Mouse (Mus musculus): ENCODE measurements around the gene Zswim4.

- TF ChIP-seq CTCF (IDR thresholded peaks at IDR 0.05; ENCODE audit: extremely low read depth, insufficient read length, insufficient replicate concordance, low read depth, low read length), result no peak
- TF ChIP-seq POLR2A (IDR thresholded peaks at IDR 0.05; ENCODE audit: low read depth, low read length), result no peak
Observed at GRCm38 (mm10) chr8:84222566-84223165, 14.2 kb downstream of the Zswim4 start.
